Mouse (Mus musculus) spleen, adult 2 months (tissue): ENCODE measurements around the gene Tnrc6b.

Experiments used
- CTCF ChIP-seq: fragments of 200-500 bp; IDR thresholded peaks from 2 replicates; pipeline ENCODE4 v1.5.1; 2011; ENCODE audit warnings: mild to moderate bottlenecking, inconsistent platforms; ENCODE audit not compliant: insufficient read depth, insufficient read length, insufficient replicate concordance; ENCODE audit errors: extremely low read depth
- POLR2A ChIP-seq: fragments of 200-500 bp; IDR thresholded peaks from 2 replicates; pipeline ENCODE4 v1.6.1; 2011; ENCODE audit warnings: low read depth, low read length, inconsistent platforms

- TF ChIP-seq POLR2A (no peak), CTCF (no peak)
These were observed 67.9 kb downstream of the Tnrc6b start for GRCm38 (mm10) chr15:80779006-80779405.
